Mouse (Mus musculus): ENCODE data around the gene Astn2.

The Astn2 gene

DNA sequence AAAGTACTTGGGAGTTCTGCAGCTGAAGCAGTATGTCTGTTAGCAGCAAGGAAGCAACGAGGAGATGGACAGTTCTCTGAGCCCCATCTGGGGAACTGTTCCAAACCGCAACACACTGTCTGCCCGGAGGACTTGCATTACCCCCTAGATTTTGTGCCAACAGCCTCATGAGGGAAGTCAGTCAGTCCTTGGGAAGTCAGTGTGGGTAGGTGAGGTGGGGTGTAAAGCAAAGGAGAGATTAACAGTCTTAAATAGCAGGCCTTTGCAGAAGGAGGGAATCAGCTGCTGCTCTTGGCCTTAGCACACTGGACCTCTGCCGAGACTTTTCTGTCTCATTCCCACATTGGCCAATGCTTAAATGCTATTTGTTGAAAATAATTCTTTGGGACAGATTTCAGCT lies 1049.8 kb downstream of the Astn2 start:
- peak; percentile 9 for DNase-seq (ENCODE audit: extremely low read depth, insufficient read length, low spot score)

DNA sequence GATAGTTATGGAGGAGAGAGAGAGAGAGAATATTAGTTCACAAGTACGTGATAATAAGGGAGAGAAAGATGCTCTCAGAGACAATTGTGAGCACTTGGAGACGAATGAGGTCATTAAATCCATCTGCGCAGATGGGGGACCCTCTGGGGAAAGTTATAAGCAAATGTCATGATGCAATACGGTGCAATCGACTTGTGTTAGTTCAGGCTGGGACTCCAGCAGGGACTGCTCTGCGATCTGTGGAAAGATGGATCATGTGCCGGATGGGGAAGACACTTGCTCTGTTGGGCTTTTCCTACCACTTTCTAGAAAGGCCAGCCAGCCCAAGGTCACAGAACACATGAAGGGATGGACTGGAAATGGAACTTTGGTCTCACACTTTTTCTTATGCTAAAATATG lies 1053.9 kb downstream of the Astn2 start:
- DNase-seq (ENCODE audit: extremely low read depth, insufficient read length, low spot score): no peak

DNA sequence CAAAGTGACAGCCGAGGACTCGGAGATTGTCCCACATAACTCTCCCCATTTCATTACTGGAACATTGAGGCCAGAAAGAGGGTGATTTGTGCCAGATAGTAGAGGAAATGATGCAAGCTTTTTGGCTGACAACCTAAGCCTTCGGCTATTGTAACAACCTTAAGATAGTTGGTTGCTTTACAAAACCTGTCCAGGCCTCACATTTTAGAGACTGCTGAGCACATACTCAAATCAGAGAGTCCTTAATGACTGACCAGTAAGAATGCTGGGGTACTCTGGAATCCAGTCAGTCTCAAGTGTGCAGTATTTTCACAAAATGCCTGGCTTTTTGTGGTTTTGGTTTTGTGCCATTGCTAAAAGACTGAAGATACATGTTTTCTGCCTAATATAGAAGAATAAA lies 1062.6 kb downstream of the Astn2 start:
- DNase-seq (ENCODE audit: extremely low read depth, insufficient read length, low spot score): peak; percentile 11

DNA sequence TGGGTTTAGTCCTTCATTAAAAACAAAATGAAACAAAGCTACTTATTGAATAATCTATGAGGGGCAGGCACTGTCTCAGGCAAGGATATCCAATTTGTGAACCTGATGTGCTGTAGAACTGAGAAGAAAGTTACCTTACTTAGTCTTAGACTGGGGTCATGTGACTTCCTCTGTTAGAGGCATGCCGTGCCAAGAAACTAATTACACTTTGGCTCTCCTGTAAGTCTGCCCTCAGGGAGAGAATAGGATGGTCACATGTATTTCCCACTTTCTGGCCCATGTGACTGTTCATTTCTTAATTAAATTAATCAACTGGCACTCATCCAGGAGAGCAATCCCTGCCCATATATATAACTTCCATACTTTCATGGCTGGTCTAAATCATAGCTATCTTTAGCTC lies 1070.7 kb downstream of the Astn2 start:
- no peak for DNase-seq (ENCODE audit: extremely low read depth, insufficient read length, low spot score)
